Mouse (Mus musculus): Measurements from ENCODE around the gene Brf1. TPM values are rescaled to one million over a fixed set of nuclear protein-coding genes. Genes with fewer than 3 reads are reported as not detected.

Gene Brf1
- total RNA-seq, 2 experiments from 2014 or later = 20.8 to 21.5 TPM

DNA sequence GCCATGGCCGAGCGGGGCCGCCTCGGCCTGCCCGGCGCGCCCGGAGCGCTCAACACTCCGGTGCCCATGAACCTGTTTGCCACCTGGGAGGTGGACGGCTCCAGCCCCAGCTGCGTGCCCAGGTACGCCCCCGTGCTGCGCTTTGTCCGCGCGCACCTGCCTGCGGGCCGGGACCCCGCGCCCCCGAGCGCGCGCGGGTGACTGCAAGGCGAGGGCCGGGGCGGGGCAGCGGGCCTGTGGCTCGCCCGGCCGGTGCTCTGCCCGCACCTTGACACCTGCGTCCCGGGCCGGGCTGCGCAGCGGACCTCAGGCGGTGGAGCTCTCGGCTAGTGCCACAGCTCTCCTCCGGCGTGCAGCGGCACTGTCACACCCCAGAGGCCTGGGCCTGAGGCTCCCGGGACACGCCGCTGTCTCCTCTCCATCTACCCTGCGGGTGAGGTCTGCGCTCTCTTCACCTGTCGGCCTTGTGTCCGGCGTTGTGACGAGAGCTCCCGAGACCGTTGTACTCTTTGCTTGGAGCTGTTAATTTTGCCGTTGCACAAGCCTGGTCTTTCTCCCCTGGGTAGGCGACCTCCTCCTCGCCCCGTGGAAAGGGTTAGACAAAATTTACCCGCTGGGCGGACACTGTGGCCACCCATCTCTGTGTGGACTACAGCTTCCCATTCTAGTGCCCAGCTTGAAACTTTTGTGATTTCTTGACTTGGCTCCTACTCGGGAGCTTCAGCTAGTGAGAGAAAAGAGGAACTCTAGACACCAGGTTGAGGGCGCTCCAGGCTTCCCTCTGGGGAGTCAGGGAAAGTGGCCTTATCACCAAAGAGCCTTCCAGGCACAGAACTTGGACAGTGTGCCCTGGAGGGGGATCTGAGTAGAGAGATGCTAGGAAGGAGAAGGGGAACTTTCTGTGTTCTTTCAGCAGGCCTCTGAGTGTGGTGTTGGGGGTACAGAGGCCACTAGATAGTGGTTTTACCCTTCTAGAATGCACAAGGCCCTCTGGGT lies 14.4 kb upstream of the Brf1 start:
- H3K4me3 ChIP-seq = peak overlapping the region; percentile 76
- 0 out of 2 replicates have a peak, but pooled peaks have one; percentile 2 for TF ChIP-seq CTCF (IDR thresholded peaks at IDR 0.05)
- H3K27ac ChIP-seq = peak overlapping the region; percentile 95
- DNase-seq = peak; percentile 73
- intact Hi-C loops (cut with DNase I) = no loop called here

DNA sequence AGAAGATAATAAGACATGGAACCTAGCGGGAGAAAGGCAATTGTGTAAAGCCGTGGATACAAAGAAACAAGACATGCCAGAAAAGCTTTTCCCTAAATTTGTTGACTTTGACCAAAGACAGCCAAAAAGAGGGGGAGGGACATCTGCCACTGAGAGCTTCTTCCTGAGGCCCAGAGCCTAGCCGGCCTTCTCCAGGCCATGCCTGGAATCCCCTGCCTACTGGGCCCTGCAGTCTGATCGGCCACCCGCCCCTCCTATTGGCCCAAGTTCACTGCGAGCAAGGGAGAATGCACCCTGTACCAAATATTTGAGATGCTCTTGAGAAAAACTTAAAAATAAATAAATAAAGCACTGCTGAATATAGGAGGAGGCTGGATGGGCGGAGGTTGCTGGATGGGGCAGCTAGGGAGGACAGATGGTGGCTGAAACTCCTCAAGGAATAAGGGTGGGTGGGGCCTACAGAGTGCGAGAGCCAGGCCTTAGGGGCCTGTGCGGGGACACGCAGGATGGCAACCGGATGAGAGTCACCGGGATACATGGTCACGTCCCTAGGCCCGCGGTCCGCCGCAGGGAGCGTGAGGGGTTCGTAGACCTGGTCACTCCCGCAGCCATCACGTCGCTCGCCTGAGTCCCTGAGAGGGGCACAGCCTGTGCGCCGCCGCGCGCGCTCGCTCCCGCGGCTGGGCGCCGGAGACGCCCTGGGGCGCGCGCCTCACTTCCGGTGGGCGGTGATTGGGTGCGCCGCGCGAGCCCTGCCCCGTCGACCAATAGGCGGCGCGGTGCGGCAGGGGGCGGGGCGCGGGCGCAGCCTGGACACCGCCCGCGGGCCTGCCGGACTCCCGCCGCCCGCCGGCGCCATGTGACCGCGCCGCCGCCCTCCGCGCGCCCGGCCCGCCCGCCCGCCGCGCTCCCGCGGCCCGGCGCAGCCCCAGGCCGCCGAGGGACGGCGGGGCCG lies 13.4 kb upstream of the Brf1 start, which contains the start of gene Pacs2:
TSS of gene Pacs2 (plus strand) at position 905 of the 955 bp plus-strand sequence.
- intact Hi-C loops (cut with DNase I) = no loop called here
- DNase-seq = peak; percentile 99

DNA sequence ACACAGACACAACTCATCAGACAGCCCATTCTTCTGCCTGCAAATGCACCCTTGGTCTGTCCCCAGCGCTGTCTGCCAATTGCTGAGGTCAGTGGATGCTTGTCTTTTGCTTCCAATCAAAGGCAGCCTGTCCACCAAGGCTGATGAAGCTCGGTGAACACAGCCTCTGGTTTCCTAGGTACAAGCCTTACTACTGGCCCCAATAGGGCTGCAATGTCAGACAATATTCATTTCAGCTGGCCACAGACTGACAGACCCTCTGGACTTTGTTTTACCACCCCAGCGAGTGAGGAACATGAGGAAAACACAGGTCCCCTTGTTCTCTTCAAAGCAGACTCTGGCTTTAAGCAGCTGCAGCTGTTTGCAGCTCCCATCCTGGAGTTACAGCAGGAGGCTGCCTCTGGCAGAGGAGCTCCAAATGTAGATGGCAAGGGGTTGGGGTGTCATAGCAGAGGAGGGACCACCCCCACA lies 12.6 kb upstream of the Brf1 start:
- TF ChIP-seq CTCF (IDR thresholded peaks at IDR 0.05) = no peak
- intact Hi-C loops (cut with DNase I) = no loop called here
- Histone ChIP-seq H3K27ac (peak overlapping the region; percentile 98), H3K4me3 (peak overlapping the region; percentile 93)
- peak; percentile 51 for DNase-seq

More for the DNA sequence above, 13.4 kb upstream of the Brf1 start, which contains the start of gene Pacs2:
- TF ChIP-seq CTCF (IDR thresholded peaks at IDR 0.05) = no peak
- Histone ChIP-seq H3K4me3 (peak within 1 kb of the TSS; percentile 93), H3K27ac (peak within 1 kb of the TSS; percentile 98)

DNA sequence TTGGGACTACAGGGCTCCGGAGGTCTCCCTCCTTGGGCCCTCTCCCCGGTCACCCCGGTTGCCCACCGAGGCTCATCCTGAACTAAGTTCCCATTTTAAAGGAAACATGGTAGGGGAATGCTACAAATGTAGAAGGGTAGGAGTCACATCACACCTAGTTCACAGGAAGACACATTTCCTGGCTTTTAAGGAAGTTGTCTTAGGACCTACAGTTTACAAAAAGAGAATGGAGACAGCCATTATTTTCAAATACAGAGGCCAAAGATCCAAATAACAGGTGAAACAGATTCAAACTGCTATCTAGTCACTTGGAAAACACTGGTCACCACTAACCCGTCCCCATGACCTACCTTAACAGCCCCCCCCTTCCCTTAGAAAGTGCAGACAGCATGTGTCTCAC lies 11.9 kb upstream of the Brf1 start:
- Histone ChIP-seq H3K27ac (peak overlapping the region; percentile 98), H3K4me3 (no peak overlapping the region)
- no peak for TF ChIP-seq CTCF (IDR thresholded peaks at IDR 0.05)
- DNase-seq = no peak
- intact Hi-C loops (cut with DNase I) = no loop called here

DNA sequence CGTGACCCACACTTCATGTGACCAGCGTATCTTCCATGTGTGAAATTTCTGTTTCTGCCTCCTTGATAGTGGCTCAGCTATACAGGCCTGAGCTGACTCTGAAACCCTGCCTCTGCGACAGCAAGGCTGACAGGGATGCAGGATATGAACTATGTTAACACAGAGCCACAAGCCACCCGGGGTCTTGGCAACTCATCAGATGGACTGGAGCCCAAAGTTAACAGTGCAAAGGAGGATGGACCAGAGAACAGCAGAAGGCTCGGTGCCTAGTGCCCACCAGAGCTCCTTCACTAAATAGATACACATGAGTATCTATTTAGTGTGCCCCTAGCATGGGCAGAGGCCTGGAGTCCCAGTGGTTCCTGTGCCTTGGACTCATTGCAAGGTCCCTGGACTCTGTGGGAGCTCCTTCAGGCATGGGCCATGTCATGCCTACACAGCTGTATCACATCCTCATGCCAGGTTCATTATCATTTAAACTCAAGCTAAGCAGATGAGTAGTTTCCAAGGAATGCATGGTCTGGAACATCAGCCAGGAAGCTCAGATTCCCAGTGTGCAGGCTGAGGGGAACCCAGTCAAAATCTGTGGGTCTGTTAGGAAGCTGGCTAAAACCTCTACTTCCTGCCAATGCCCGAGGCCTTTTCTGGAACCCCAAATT lies 11.3 kb upstream of the Brf1 start:
- no peak for DNase-seq
- Histone ChIP-seq H3K4me3 (no peak overlapping the region), H3K27ac (peak overlapping the region; percentile 98; the same call in 1 of the 2 replicates)
- intact Hi-C loops (cut with DNase I) = no loop called here
- TF ChIP-seq CTCF (IDR thresholded peaks at IDR 0.05) = no peak

DNA sequence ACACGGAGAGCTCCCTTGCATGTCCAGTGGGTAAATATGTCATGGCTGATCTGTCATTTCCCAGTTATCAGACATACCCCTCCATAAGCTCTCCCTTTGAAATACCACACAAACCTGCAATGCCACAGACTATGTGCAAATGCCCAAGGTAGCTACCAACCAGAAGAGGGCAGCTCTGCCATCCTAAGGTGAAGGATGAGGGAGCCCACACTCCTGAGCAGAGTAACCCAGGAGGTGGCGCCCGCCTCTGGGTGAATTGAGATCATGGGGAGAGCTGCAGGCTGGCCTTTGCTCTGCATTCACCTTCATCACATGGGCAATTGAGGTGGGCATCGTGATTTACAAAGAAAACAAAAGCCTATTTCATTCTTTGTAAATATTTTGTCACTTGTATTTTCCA lies 4.5 kb upstream of the Brf1 start:
- TF ChIP-seq CTCF (IDR thresholded peaks at IDR 0.05) = peak; percentile 92; the same call in 1 of the 2 replicates
- intact Hi-C loops (cut with DNase I) = loop anchor here (1.0 to 5.0 kb wide), 4 partner anchors 40 to 151 kb away; partner anchors contain the start of genes Tedc1 and Tex22
- peak; percentile 83 for DNase-seq
- Histone ChIP-seq H3K27ac (no peak overlapping the region), H3K4me3 (no peak overlapping the region)

DNA sequence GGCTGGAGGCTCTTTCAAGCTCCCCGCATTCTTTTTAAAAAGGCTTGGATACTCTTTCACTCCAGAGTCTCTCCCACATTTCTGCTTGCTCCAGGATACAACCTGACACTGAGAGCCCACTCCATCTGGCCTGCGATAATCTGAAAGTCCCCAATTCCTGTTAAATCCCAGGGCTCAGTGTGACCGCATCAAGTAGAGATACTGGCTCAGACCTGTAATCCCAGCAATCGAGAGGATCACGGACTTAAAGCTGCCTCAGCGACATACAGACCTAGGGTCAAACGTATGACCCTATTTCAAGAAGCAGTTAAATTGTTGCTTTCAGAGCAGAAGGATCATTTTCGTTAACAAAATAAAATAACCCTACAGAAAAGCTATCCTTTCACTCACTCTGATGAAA lies 3.5 kb upstream of the Brf1 start:
- no peak overlapping the region for H3K27ac ChIP-seq
- DNase-seq = no peak
- no peak overlapping the region for H3K4me3 ChIP-seq
- no peak for TF ChIP-seq CTCF (IDR thresholded peaks at IDR 0.05)
- intact Hi-C loops (cut with DNase I) = loop anchor here (2.0 kb wide), 2 partner anchors 41 to 71 kb away; partner anchors contain the start of gene Tex22

DNA sequence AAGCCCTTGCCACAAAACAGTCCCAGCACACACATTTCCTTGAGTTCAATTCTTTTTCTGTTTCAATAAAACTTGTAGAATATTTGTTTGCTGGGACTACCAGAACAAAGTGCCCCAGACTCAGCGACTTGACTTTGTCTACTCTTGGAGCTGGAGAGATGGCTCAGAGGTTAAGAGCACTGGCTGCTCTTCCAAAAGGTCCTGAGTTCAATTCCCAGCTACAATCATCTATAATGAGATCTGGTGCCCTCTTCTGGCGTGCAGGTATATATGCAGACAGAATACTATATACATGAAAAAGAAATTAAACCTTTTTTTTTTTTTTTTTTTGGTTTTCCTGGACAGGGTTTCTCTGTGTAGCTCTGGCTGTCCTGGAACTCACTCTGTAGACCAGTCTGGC lies 2.2 kb upstream of the Brf1 start:
- H3K4me3 ChIP-seq = no peak overlapping the region
- peak; percentile 42 for TF ChIP-seq CTCF (IDR thresholded peaks at IDR 0.05)
- intact Hi-C loops (cut with DNase I) = no loop called here
- DNase-seq = no peak
- H3K27ac ChIP-seq = no peak overlapping the region

DNA sequence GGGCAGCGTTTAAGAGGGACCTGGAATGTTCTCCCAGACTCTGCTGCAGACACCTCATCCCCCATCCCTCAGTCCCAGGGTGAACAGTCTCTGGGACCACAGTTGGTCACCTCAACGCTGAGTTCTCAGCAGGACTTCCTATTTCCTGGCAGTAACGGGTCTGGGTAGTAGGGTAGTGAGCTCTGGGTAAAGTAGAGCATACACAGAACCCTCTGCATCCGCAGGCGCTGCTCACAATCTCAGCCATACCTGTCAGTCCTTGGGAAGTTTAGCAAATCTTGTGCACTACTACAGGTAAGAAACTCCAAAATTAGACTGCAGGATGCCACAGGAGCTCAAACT lies 600 bp upstream of the Brf1 start:
- Histone ChIP-seq H3K27ac (peak overlapping the region; percentile 99), H3K4me3 (peak overlapping the region; percentile 100)
- no peak for DNase-seq
- intact Hi-C loops (cut with DNase I) = no loop called here
- TF ChIP-seq CTCF (IDR thresholded peaks at IDR 0.05) = no peak

DNA sequence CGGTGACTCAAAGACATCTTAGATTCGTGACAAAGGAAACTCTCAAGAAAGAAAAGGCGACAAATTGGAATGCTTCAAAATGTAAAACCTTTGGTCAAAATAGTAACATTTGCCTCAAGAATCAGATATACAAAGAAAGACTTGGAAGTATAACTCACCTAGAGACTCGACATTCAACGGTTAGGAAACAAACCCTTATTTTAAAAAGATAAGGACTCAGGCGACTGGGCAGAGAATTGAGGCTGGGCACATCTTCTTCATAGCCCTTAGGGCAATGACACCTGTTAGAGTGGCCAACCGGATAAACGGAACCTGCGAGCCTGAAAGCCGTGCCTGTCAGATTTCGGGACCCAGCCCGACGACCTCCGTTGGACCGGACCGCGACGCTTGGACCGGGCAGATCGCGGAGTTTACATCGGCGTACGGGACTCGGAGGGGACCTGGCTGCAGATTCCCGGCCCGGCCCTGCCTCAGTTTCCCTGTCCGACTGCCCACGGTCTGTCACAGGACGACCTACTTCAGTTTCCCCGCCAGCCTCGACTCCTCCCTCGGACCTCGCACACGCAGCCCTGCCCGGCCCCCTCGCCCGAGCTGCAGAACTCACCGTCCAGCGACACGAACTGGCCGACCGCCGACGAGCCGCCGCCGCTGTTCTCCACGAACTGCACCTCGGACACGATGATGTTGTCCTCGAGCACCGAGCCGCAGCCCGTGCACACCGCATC lies 773 bp downstream of the Brf1 start:
- H3K27ac ChIP-seq = peak overlapping the region; percentile 99
- peak overlapping the region; percentile 100 for H3K4me3 ChIP-seq
- intact Hi-C loops (cut with DNase I) = no loop called here
- DNase-seq = no peak
- no peak for TF ChIP-seq CTCF (IDR thresholded peaks at IDR 0.05)

DNA sequence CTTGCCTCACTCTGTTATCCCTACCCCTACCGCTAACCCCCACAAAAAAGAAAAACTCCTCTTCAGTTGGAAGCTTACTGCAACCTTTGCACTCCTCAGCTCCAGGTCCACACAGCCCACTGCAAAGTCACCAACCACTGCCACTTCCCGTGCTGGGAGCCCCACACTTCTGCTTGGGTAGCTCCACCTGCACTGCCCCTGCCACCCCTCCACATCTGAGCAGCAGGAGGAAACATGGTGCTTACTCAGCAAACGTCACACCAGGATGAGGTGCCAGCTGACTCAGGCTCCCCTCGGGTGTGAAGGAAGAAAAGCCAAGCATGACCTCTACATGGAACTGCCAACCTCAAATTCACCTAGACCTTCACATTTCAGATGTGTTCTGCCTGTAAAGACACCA lies 6.4 kb downstream of the Brf1 start:
- no peak overlapping the region for H3K4me3 ChIP-seq
- intact Hi-C loops (cut with DNase I) = no loop called here
- DNase-seq = no peak
- no peak overlapping the region for H3K27ac ChIP-seq
- TF ChIP-seq CTCF (IDR thresholded peaks at IDR 0.05) = no peak

All from gastrocnemius, adult 2 months (tissue).